Mouse (Mus musculus) spleen, postnatal 4 days (tissue): ENCODE data around the gene Akap5.

ENCODE experiments used
- DNase-seq, 2 experiments: peaks; one replicate each; pipeline ENCODE4 v3.0.0; 2022; ENCODE audit warnings: low spot score in 2 of 2

Gene Akap5

DNA sequence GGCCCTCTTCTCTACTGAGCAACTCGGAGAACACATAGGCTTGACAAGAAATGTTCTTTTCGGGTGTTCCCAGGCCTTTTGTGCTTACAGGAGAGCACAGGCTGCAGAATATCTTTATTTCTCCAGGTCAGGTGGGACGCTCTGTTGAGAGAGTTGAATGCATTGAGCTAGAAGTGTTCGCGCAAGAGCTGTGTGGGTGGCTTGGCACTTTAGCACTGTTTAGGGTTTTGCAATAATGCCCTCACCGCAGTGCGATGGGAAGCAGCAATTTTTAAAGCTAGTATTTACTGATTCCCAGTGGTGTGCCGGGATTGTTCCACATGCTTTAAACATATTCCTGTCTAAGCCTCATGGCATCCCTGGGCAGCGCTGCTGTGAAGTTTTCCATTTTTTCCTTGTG is 13.5 kb upstream of the Akap5 start:
- no peak for DNase-seq

GRCm38 (mm10) chr12:76311951-76312350 is 12.7 kb upstream of the Akap5 start:
- DNase-seq: no peak

- peak; percentile 35 to 72 for DNase-seq
Measured at GRCm38 (mm10) chr12:76318282-76319212, 6.1 kb upstream of the Akap5 start.

- DNase-seq: peak in 1 of 2 experiments; percentile 60
Measured at GRCm38 (mm10) chr12:76326437-76327220, 1.9 kb downstream of the Akap5 start.

DNA sequence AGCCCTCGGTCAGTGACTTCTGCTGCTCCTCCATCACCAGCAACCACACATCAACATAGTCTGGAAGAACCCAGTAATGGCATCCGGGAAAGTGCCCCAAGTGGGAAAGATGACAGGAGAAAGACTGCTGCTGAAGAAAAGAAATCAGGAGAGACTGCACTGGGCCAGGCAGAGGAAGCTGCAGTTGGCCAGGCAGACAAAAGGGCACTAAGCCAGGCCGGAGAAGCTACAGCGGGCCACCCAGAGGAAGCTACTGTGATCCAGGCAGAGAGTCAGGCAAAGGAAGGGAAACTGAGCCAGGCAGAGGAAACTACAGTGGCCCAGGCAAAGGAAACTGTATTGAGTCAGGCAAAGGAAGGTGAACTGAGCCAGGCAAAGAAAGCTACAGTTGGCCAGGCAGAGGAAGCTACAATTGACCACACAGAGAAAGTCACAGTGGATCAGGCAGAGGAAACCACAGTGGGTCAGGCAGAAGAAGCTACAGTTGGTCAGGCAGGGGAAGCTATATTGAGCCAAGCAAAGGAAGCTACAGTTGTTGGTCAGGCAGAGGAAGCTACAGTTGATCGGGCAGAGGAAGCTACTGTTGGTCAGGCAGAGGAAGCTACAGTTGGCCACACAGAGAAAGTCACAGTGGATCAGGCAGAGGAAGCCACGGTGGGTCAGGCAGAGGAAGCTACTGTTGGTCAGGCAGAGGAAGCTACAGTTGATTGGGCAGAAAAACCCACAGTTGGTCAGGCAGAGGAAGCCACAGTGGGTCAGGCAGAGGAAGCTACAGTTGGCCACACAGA is 4.1 kb downstream of the Akap5 start:
- DNase-seq: peak in 1 of 2 experiments; percentile 51

DNA sequence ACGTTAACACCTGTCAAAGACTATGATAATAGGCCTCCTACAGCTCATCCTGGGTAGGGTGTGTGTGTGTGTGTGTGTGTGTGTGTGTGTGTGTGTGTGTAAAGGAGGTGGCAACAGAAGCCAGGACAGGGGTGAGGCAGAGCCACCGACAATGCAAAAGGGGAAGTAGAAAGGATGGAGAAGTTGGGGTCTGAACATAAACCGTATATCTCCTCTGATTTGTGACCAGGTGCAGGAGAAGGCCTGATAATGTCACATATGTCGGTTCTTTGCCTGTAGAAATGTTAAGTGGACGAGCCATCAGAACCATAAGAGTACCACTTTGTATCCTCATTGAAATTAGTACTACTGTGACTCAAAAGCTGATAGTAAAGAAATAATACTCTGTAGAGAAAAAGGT is 9.0 kb downstream of the Akap5 start:
- no peak for DNase-seq

DNA sequence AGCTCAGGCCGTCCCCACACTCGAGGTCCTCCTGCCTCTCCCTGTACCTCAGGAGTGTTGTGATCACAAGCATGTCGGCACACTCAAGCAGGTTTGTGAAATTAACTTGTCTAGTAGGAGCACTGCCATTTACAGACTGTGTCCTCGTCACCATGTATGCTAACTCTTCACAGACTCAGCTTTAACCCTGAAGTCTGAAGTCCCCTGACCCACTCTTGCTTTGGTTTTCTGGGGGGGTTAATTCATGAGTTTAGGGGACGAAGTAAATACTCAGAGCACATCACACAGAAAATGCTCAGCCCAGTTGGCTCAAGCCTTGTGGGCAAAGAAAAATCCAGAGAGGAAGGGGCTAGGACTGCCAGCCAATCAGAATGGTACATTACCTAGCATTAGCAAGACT is 10.9 kb downstream of the Akap5 start:
- no peak for DNase-seq

DNA sequence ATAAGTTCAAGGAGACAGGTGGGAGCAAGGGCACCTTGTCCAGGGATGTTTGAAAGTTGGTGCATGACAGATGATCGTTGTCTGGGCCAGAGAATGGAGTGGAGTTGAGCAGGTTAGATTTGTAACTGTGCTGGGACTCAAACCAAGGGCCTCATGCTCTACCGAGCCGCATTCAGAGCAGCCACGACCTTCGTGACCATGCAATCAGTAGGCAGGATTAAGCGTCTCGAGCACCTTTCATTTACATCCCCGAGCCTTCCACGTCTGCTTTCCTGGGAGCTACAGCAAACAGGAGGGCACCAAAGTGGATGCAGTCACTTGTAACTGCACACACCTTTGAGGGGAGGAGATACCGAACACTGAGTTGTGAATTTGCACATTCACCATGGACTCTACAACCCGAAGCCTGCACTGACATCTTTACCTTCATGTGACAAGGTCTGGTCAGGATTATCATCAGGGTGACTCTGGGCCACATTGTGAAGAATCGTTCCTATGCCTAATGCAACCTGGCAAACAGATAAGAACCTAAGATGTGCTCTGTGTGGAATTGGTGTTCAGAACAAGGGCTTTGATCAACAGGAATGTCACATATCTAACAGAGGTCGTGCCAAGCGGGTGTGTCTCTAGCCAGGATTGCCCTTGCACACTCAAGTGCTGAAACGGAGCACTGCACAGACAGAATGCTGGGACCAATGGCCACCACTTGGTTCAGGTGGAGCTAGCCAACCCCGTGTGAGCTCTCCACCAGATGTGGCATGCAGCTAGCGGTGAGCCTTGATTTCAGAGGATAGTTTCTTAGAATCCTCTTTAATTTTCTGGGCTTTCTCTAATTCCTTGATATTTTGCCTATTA is 11.6 kb downstream of the Akap5 start:
- DNase-seq: no peak

- peak; percentile 51 to 80 for DNase-seq
Measured at GRCm38 (mm10) chr12:76341080-76341479, 16.4 kb downstream of the Akap5 start.

DNA sequence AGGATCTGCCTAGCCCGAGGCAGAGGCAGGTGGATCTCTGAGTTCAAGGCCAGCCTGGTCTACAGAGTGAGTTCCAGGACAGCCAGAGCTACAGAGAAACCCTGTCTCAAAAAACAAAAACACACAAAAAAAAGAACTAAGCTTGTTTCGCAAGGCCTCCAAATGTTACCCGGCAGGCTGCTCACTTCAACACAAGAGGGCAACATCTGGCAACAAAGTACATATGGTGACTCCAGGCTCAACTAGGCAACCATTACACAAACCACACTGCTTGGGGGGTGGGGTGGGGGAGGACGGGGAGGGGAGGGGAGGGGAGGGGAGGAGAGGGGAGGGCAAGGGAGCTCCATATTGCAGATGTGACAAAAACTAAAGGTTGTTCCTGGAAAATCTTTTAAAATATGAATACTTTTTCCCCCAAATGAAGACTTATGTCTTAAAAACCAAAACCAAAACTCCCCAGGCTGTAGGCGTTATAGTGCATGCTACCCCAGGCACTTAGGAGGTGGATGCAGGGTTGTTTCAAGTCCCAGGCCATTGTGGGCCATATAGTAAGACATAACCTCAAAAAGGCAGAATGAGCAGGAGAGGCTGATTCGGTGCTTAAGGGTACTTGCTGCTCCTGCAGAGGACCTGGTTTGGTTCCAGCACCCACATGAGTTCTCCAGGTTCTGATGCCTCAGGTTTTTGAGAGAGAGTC is 21.2 kb downstream of the Akap5 start:
- peak in 1 of 2 experiments; percentile 61 for DNase-seq

- peak in 1 of 2 experiments; percentile 60 for DNase-seq
Measured at GRCm38 (mm10) chr12:76349680-76350220, 25.1 kb downstream of the Akap5 start.

GRCm38 (mm10) chr12:76360868-76361267 is 36.2 kb downstream of the Akap5 start:
- DNase-seq: peak in 1 of 2 experiments; percentile 53

DNA sequence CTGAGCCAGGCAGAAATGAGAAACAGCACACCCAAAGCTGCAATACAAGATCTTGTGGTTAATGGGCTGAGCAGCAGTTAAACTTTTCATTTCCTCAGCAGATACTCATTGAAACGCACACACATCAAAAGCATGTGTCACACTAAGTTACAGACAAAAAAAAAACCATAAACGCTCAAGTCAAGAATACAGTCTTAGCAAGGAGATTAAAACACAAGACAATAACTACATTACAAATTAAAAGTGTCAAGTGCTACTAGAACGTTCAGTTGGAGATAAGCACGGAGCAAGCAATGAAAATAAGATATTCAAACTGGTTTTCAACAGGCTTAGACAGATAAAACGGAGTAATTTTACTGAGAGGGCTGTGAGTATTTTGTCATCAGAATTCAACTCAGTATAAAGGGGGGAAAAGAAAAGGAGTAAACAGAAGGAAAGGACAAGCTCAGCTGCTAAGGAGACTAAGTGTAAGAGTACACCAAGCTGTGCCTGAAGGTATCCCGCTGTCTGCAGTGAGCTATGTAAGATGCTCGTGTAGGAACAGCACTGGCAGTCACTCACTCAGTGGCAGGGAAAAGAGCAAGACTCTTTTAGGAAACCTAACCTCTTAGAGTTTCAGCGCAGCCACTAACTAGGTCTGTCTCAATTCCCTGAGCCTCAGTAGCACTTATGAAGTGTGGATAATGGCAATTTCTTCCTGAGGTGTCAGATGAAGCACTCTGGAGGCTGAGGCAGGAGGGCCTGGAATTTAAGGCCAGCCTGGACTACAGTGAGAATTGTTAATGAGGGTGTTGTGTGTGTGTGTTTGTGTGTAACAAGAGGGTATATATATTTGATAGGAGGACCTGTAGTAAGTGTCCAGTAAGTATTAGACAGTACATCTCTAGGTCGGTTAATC is 37.0 kb downstream of the Akap5 start:
- peak in 1 of 2 experiments; percentile 59 for DNase-seq

DNA sequence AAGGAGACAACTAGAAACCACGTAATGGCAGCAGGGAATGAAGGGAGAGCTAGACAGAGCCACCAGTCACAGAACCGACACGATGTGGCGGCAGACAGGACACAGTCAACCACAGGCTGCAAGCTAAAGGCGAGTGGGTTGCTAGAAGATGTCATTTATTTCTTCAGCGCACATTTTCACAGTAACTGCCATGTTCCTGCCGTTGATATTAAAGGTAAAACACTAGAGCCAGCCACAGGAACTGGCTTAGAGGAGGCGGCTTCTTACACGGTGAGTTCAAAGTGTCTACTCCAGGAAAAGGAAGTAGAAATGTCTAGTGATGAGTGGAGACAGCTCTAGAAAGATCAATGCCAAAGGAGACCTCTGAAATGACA is 37.6 kb downstream of the Akap5 start:
- peak in 1 of 2 experiments; percentile 62 for DNase-seq

GRCm38 (mm10) chr12:76366276-76366675 is 41.6 kb downstream of the Akap5 start:
- no peak for DNase-seq

DNA sequence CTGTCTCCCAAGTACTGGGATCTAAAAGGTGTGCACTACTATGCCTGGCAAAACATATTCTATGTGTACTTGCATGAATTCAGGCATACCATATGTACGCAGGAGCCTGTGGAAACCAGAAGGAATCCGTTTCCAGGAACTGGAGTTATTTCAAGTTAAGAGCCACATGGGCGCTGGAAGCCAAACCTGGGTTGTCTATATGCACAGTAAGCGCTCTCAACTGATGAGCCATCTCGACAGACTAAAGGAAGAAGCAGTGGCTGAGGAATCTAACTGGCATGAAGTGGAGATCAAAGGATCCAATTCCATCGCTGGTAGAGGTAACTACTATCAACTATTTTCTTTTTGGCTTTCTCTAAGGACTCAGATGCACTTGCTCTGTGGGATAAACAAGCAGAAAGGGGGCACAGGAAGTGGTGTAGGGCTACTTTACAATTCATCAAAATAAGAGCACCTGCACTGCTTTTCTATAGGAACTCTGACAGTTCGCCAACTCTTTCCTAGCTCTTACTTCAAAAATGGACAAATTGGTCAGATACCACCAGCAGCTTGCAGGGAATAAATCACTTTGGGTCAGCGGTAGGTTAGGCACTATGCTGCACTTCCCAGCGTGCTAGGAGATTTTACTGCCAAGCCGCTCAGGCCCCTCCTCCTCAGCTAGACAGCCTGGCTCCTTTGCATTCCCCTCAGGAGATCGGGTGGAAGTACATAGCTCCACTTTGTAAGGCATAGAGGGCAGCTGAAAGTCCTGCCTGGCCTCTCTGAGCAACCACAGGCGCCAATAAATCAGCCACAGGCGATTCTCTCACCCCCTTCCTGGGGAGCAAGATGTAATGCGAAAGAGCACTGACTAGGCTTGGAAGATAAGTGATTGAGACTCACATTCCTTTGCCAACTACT is 42.7 kb downstream of the Akap5 start:
- DNase-seq: peak in 1 of 2 experiments; percentile 68

- DNase-seq: peak in 1 of 2 experiments; percentile 64
Measured at GRCm38 (mm10) chr12:76368201-76368789, 43.6 kb downstream of the Akap5 start.
